Mouse (Mus musculus): Measurements from ENCODE around the gene Nlrc4. TPM values are rescaled to one million over a fixed set of nuclear protein-coding genes. Genes with fewer than 3 reads are reported as not detected.
A peak's percentile ranks its signal among the peaks of the same experiment; 100 is the strongest.

The Nlrc4 gene
- total and polyA plus RNA-seq, 3 experiments = 1.9 to 6.0 (median 3.3) TPM

GRCm38 (mm10) chr17:74437762-74438161 is 21.2 kb downstream of the Nlrc4 start:
- Histone ChIP-seq H3K9ac (ENCODE audit: insufficient read depth, low read depth) (no peak overlapping the region), H3K79me2 (replicated peaks; ENCODE audit: control insufficient read depth, extremely low read depth, insufficient read depth, poor library complexity, severe bottlenecking) (no peaks in the 10 kb centered on the region), H3K4me3 (replicated peaks in 1 of 3; ENCODE audit: low read depth in 2 of 3, low read length in 2 of 3, poor library complexity in 1 of 3) (no peak overlapping the region), H3K4me2 (ENCODE audit: insufficient read depth, low read depth, poor library complexity, severe bottlenecking) (no peak overlapping the region), H3K36me3 (replicated peaks in 1 of 2; ENCODE audit: control insufficient read depth in 1 of 2, insufficient read depth in 1 of 2, low read length in 1 of 2) (peaks cover 9 to 39% of the 10 kb centered on the region in 2 experiments), H3K9me3 (replicated peaks; ENCODE audit: low read length) (no peaks in the 10 kb centered on the region), H3K27ac (ENCODE audit: insufficient read depth, low read depth) (no peak overlapping the region), H3K27me3 (replicated peaks) (no peaks in the 10 kb centered on the region), H3K4me1 (ENCODE audit: control insufficient read depth in 1 of 2, insufficient read depth in 2 of 2) (peaks cover 0 to 19% of the 10 kb centered on the region in 2 experiments; a peak in 3 of 4 replicates)
- in situ Hi-C loops (cut with MboI; ENCODE audit: low pct_ligation_motif_present, low pct_unique_long_range_greater_than_20kb, low sequenced_read_pairs) = no loop called here
- DNase-seq (ENCODE audit: extremely low read depth) = no peak
- dilution Hi-C loops (cut with MboI; ENCODE audit: extremely low pct_ligation_motif_present, extremely low pct_unique_long_range_greater_than_20kb, low sequenced_read_pairs) = no loop called here
- TF ChIP-seq JUN (IDR thresholded peaks at IDR 0.05; ENCODE audit: insufficient read depth, low read depth, low read length) (no peak), MYC (IDR thresholded peaks at IDR 0.05; ENCODE audit: low read depth, low read length) (no peak), GABPA (IDR thresholded peaks at IDR 0.05; ENCODE audit: insufficient replicate concordance, low read depth, low read length) (no peak), SMC3 (IDR thresholded peaks at IDR 0.05; ENCODE audit: low read depth, low read length) (no peak), IRF4 (IDR thresholded peaks at IDR 0.05; ENCODE audit: low read depth, low read length) (no peak), USF1 (IDR thresholded peaks at IDR 0.05; ENCODE audit: low read depth, low read length) (no peak), USF2 (conservative IDR thresholded peaks at IDR 0.05; ENCODE audit: low read depth, low read length) (no peak), RCOR1 (conservative IDR thresholded peaks at IDR 0.05; ENCODE audit: low read depth, low read length) (no peak), TBP (conservative IDR thresholded peaks at IDR 0.05; ENCODE audit: low read depth, low read length) (no peak), KAT2A (IDR thresholded peaks at IDR 0.05; ENCODE audit: insufficient replicate concordance, low read length) (no peak), NELFE (IDR thresholded peaks at IDR 0.05; ENCODE audit: low read depth, low read length) (no peak), EP300 (IDR thresholded peaks at IDR 0.05; ENCODE audit: low read length) (no peak), ZC3H11A (IDR thresholded peaks at IDR 0.05; ENCODE audit: low read depth, low read length) (no peak)

- H3K27ac ChIP-seq (ENCODE audit: insufficient read depth, low read depth) = no peak overlapping the region
- in situ Hi-C loops (cut with MboI; ENCODE audit: low pct_ligation_motif_present, low pct_unique_long_range_greater_than_20kb, low sequenced_read_pairs) = no loop called here
- no peak for DNase-seq (ENCODE audit: extremely low read depth)
These were observed 26.3 kb downstream of the Nlrc4 start for GRCm38 (mm10) chr17:74432631-74433030.

GRCm38 (mm10) chr17:74431481-74431880 is 27.5 kb downstream of the Nlrc4 start:
- no peak overlapping the region for H3K4me3 ChIP-seq (replicated peaks in 1 of 3; ENCODE audit: low read depth in 2 of 3, low read length in 2 of 3, poor library complexity in 1 of 3)
- H3K27ac ChIP-seq (ENCODE audit: insufficient read depth, low read depth) = no peak overlapping the region
- TF ChIP-seq MAX (IDR thresholded peaks at IDR 0.05; ENCODE audit: low read length) (no peak), BHLHE40 (IDR thresholded peaks at IDR 0.05; ENCODE audit: low read depth, low read length) (peak; percentile 48)
- no peak overlapping the region for H3K9ac ChIP-seq (ENCODE audit: insufficient read depth, low read depth)
- H3K4me1 ChIP-seq (ENCODE audit: control insufficient read depth in 1 of 2, insufficient read depth in 2 of 2) = no peaks in the 10 kb centered on the region
- in situ Hi-C loops (cut with MboI; ENCODE audit: low pct_ligation_motif_present, low pct_unique_long_range_greater_than_20kb, low sequenced_read_pairs) (no loop called here), dilution Hi-C loops (cut with MboI; ENCODE audit: extremely low pct_ligation_motif_present, extremely low pct_unique_long_range_greater_than_20kb, low sequenced_read_pairs) (no loop called here)
- no peaks in the 10 kb centered on the region for H3K9me3 ChIP-seq (replicated peaks; ENCODE audit: low read length)
- H3K4me2 ChIP-seq (ENCODE audit: insufficient read depth, low read depth, poor library complexity, severe bottlenecking) = no peak overlapping the region
- no peaks in the 10 kb centered on the region for H3K79me2 ChIP-seq (replicated peaks; ENCODE audit: control insufficient read depth, extremely low read depth, insufficient read depth, poor library complexity, severe bottlenecking)
- peak; percentile 15 for DNase-seq (ENCODE audit: extremely low read depth)
- no peaks in the 10 kb centered on the region for H3K27me3 ChIP-seq (replicated peaks)
- H3K36me3 ChIP-seq (replicated peaks in 1 of 2; ENCODE audit: control insufficient read depth in 1 of 2, insufficient read depth in 1 of 2, low read length in 1 of 2) = peaks cover 15 to 77% of the 10 kb centered on the region in 2 experiments

More at GRCm38 (mm10) chr17:74432631-74433030, 26.3 kb downstream of the Nlrc4 start:
- peaks cover 8 to 70% of the 10 kb centered on the region in 2 experiments for H3K36me3 ChIP-seq (replicated peaks in 1 of 2; ENCODE audit: control insufficient read depth in 1 of 2, insufficient read depth in 1 of 2, low read length in 1 of 2)
- no peak overlapping the region for H3K4me2 ChIP-seq (ENCODE audit: insufficient read depth, low read depth, poor library complexity, severe bottlenecking)
- no peaks in the 10 kb centered on the region for H3K27me3 ChIP-seq (replicated peaks)
- no peak overlapping the region for H3K9ac ChIP-seq (ENCODE audit: insufficient read depth, low read depth)
- no peaks in the 10 kb centered on the region for H3K4me1 ChIP-seq (ENCODE audit: control insufficient read depth in 1 of 2, insufficient read depth in 2 of 2)
- H3K4me3 ChIP-seq (replicated peaks in 1 of 3; ENCODE audit: low read depth in 2 of 3, low read length in 2 of 3, poor library complexity in 1 of 3) = no peak overlapping the region
- no peaks in the 10 kb centered on the region for H3K79me2 ChIP-seq (replicated peaks; ENCODE audit: control insufficient read depth, extremely low read depth, insufficient read depth, poor library complexity, severe bottlenecking)
- no peak for TF ChIP-seq MAX (IDR thresholded peaks at IDR 0.05; ENCODE audit: low read length)
- dilution Hi-C loops (cut with MboI; ENCODE audit: extremely low pct_ligation_motif_present, extremely low pct_unique_long_range_greater_than_20kb, low sequenced_read_pairs) = no loop called here
- no peaks in the 10 kb centered on the region for H3K9me3 ChIP-seq (replicated peaks; ENCODE audit: low read length)
